Mouse (Mus musculus) embryonic facial prominence, embryonic 15.5 days (tissue): ENCODE results near the gene Dync2li1. TPM values are rescaled to one million over a fixed set of nuclear protein-coding genes. Genes with fewer than 3 reads are reported as not detected.
A peak's percentile ranks its signal among the peaks of the same experiment; 100 is the strongest.

Experiments used
- ATAC-seq: fragments of 200-750 bp; cut with Nextera tagmentation; 2 replicates; pipeline ENCODE4 v1.8.0; 2017; ENCODE audit warnings: low read depth, moderate TSS enrichment; ENCODE audit not compliant: insufficient number of reproducible peaks, low FRiP score, low TSS enrichment
- H3K27ac ChIP-seq: fragments of 300-500 bp; sonication (generic); replicated peaks from 2 replicates; pipeline ENCODE4 v1.5.1; 2015; ENCODE audit warnings: mild to moderate bottlenecking, inconsistent platforms
- H3K27me3 ChIP-seq: fragments of 300-500 bp; sonication (generic); 2 replicates; pipeline ENCODE4 v1.6.1; 2015; ENCODE audit warnings: inconsistent platforms
- H3K36me3 ChIP-seq: fragments of 300-500 bp; sonication (generic); 2 replicates; pipeline ENCODE4 v1.6.1; 2015; ENCODE audit warnings: mild to moderate bottlenecking, inconsistent platforms
- H3K4me1 ChIP-seq: fragments of 300-500 bp; sonication (generic); 2 replicates; pipeline ENCODE4 v1.6.1; 2015; ENCODE audit warnings: inconsistent platforms
- H3K4me2 ChIP-seq: fragments of 300-500 bp; sonication (generic); replicated peaks from 2 replicates; pipeline ENCODE4 v1.6.1; 2015; ENCODE audit warnings: mild to moderate bottlenecking, inconsistent platforms
- H3K4me3 ChIP-seq: fragments of 300-500 bp; sonication (generic); replicated peaks from 2 replicates; pipeline ENCODE4 v1.5.1; 2015; ENCODE audit warnings: mild to moderate bottlenecking, inconsistent platforms
- H3K9ac ChIP-seq: fragments of 300-500 bp; sonication (generic); 2 replicates; pipeline ENCODE4 v1.6.1; 2015; ENCODE audit warnings: inconsistent platforms
- H3K9me3 ChIP-seq: fragments of 300-500 bp; sonication (generic); replicated peaks from 2 replicates; pipeline ENCODE4 v1.6.1; 2016; ENCODE audit warnings: inconsistent platforms
- WGBS: fragments of 180-500 bp; shearing (Covaris S2); methylation state at CpG from one replicate; pipeline ENCODE4 v1.1.7; 2015; 5-methylcytosine and 5-hydroxymethylcytosine counted together
- polyA plus RNA-seq: library from polyadenylated mRNA; unstranded; fragments of >200 nt; fragmentation: Nextera tagmentation; extraction: Ambion mirVana; gene quantifications from 2 replicates; pipeline ENCODE4 v1.2.1, GENCODE M21; 2015

Gene Dync2li1
- polyA plus RNA-seq: 35.3 and 39.7 TPM in 2 replicates

DNA sequence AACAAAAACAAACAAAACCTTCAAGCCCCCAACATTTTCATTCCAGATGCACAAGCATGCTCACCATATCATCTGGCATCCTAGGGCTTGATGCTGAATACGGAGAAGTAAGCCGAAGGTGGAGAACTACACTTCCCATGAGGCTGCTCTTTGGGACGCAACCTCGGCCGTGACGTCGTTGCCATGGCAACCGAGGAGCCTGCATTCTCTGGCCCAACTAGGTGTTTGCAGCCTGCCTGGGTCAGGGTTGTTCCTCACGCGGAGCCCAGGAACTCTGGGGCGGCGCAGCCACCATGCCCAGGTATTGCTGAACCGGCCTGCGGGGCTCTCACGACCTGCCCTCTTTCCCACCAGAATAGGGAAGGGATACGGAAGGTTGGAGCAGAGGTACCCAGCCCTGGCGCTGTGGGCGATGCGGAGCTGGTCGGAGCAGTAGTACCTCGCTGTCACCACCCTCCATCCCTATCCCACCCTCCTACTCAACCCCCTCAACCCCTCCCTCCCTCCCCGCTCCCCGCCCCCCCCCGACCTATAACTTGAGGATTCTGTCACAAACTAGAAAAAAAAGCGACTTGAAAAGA is at the start of gene Dync2li1:
Gene Dync2li1 (plus strand): TSS at position 221 of the 581 bp plus-strand sequence.
- H3K9ac ChIP-seq: peak within 1 kb of the TSS; percentile 23
- peak within 1 kb of the TSS; percentile 62 for H3K4me3 ChIP-seq
- no peaks in the 10 kb centered on the region for H3K36me3 ChIP-seq
- H3K27ac ChIP-seq: peak within 1 kb of the TSS; percentile 68
- whole genome bisulfite sequencing: under 1% methylated on average over 25 of the region's 25 CpGs
- peak within 1 kb of the TSS; percentile 78 for H3K4me2 ChIP-seq
- H3K4me1 ChIP-seq: peaks cover 19% of the 10 kb centered on the region
- ATAC-seq: peak; percentile 90
- H3K9me3 ChIP-seq: no peaks in the 10 kb centered on the region
- no peaks in the 10 kb centered on the region for H3K27me3 ChIP-seq

DNA sequence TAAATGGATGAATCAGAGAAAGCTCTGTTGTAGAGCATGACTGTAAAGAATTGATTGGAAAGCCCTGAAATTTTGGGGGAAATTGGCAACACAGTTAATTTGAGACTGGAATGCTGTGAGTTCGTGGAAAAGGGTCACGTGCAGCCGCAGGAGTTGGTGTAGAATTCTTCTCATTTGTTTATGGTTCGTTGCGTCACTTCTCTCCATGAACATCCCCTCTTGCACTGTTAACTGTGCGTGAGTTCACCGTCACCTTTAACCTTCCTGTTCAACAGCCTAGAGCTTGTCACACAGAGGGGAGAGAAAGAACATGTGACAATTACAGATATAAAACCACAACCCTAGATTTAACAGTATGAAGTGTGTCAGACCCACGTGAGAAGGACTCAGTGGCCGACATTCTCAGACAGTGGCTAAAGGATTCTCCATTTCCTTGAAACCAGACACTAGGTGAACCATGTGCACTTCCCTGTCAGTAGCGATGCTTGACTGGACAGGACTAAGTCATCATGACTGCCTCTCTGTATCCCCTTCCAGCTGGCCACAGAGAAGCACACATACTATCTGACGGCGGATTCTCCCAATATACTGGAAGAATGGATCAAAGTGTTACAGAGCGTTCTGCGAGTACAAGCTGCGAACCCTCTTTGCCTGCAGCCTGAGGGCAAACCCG is 49.5 kb upstream of the Dync2li1 start:
- peaks cover 21% of the 10 kb centered on the region for H3K4me1 ChIP-seq
- no peaks in the 10 kb centered on the region for H3K27me3 ChIP-seq
- H3K9ac ChIP-seq: no peak overlapping the region
- H3K9me3 ChIP-seq: no peaks in the 10 kb centered on the region
- no peak overlapping the region for H3K4me2 ChIP-seq
- 54% methylated on average over 16 of the region's 16 CpGs for WGBS
- no peak overlapping the region for H3K27ac ChIP-seq
- ATAC-seq: no peak
- H3K4me3 ChIP-seq: no peak overlapping the region
- H3K36me3 ChIP-seq: 0 out of 2 replicates have a peak, but pooled peaks cover 12% of the 10 kb centered on the region

DNA sequence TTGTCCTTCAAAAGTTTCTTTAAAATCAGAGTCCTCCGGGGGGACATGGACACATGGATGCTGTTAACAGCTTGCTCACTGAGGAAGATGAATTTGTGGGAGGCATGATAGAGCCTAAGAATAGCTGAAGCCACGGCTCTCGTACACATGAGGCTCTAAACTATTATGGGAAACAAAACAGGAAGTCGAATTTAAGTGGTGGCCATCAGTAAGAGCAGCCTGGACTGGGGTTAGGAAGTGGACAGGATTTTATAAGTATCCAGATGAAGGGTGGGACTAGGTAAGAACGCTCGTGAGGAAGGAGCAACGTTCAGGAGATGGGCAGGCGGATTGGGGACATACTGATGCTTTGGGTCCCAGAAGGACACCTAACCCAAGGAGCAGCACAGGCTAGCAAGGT is 47.0 kb upstream of the Dync2li1 start:
- no peak overlapping the region for H3K4me3 ChIP-seq
- no peak for ATAC-seq
- peaks cover 26% of the 10 kb centered on the region for H3K4me1 ChIP-seq
- no peak overlapping the region for H3K9ac ChIP-seq
- H3K9me3 ChIP-seq: no peaks in the 10 kb centered on the region
- WGBS: 68% methylated on average over 8 of the region's 8 CpGs
- no peak overlapping the region for H3K4me2 ChIP-seq
- H3K27ac ChIP-seq: 0 out of 2 replicates have a peak overlapping the region, but pooled peaks have one; percentile 6
- H3K27me3 ChIP-seq: no peaks in the 10 kb centered on the region
- 0 out of 2 replicates have a peak, but pooled peaks cover 12% of the 10 kb centered on the region for H3K36me3 ChIP-seq

DNA sequence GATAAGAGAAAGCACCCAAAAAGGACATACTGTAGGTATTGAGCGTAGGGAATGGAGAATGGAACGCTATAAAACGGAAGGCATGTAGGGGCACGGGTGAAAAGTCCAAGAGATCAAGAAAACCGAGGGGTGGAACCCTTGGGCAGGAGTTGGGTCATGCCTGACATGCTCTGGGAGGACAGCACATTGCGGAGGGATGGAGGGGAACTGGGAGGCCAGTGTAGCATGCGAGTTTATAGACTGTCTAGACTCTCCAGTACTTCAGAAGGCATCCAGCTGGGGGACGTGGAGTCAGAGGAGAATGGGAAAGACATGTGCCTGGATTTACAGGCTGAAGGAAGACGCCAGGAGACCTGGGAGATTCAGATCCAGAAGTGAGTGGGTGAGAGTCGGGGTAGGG is 46.5 kb upstream of the Dync2li1 start:
- WGBS: 76% methylated on average over 10 of the region's 10 CpGs
- no peak overlapping the region for H3K4me3 ChIP-seq
- no peaks in the 10 kb centered on the region for H3K9me3 ChIP-seq
- no peak overlapping the region for H3K4me2 ChIP-seq
- 0 out of 2 replicates have a peak, but pooled peaks cover 12% of the 10 kb centered on the region for H3K36me3 ChIP-seq
- ATAC-seq: no peak
- H3K4me1 ChIP-seq: peaks cover 30% of the 10 kb centered on the region
- no peaks in the 10 kb centered on the region for H3K27me3 ChIP-seq
- H3K9ac ChIP-seq: no peak overlapping the region
- H3K27ac ChIP-seq: 0 out of 2 replicates have a peak overlapping the region, but pooled peaks have one; percentile 6

DNA sequence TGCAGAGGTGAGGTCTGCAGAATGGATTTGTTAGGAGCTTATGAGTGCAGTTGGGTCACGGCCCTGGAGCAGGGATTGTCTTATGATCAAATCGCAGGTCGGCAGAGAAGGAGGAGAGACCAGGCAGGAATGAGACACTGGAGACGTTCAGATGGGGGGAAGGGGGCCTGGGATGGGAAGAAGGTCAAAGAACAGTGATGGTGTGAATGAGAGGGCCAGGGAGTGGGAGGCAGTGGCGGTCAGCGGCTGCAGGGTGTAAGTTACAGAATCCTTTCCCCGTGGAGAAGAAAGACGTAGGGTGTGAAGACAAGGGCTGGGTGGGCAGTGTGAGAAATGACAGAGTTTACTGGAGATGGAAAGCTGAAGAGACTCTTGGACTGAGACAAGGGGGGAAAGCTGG is 45.5 kb upstream of the Dync2li1 start:
- 52% methylated on average over 8 of the region's 8 CpGs for WGBS
- ATAC-seq: no peak
- H3K27ac ChIP-seq: peak overlapping the region; percentile 58

DNA sequence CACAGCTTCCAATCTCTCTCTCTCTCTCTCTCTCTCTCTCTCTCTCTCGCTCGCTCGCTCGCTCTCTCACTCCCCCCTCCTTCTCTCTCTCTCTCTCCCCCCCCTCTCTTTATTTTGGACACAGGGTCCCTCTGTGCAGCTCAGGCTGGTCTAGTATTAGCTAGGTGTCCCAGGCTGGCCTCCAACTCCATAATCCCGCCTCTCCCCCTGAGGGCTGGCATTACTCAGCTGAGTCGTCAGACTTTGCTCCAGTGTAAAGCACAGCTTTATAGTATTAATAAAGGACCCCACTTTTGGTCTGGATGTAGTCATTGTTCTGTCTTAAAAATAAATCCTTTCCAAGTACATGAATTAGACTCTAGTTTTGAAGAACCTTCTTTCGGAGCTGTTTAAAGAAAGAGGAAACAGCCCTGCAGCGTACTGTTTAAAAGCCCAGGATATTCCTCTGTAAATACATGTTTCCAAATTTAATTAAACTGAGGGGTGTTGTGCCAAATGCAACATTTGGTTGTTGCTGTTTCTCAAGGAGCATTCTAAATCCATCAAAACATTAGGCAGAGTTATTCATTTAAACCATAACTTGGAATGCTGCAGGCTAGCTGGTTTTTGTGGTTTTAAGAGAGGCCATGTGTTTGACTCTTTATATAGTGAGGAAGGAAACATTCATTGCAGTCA is 44.4 kb upstream of the Dync2li1 start:
- H3K4me3 ChIP-seq: no peak overlapping the region
- peaks cover 37% of the 10 kb centered on the region for H3K4me1 ChIP-seq
- H3K4me2 ChIP-seq: no peak overlapping the region
- H3K9ac ChIP-seq: no peak overlapping the region
- ATAC-seq: peak; percentile 55; the same call in 1 of the 2 replicates
- H3K27ac ChIP-seq: peak overlapping the region; percentile 85
- 0 out of 2 replicates have a peak, but pooled peaks cover 12% of the 10 kb centered on the region for H3K36me3 ChIP-seq
- 40% methylated on average over 8 of the region's 8 CpGs for WGBS
- H3K27me3 ChIP-seq: no peaks in the 10 kb centered on the region
- H3K9me3 ChIP-seq: no peaks in the 10 kb centered on the region

More for the DNA sequence above, 45.5 kb upstream of the Dync2li1 start:
- peaks cover 37% of the 10 kb centered on the region for H3K4me1 ChIP-seq
- no peaks in the 10 kb centered on the region for H3K27me3 ChIP-seq
- H3K9ac ChIP-seq: no peak overlapping the region
- H3K4me3 ChIP-seq: no peak overlapping the region
- H3K36me3 ChIP-seq: 0 out of 2 replicates have a peak, but pooled peaks cover 12% of the 10 kb centered on the region
- no peak overlapping the region for H3K4me2 ChIP-seq
- H3K9me3 ChIP-seq: no peaks in the 10 kb centered on the region

DNA sequence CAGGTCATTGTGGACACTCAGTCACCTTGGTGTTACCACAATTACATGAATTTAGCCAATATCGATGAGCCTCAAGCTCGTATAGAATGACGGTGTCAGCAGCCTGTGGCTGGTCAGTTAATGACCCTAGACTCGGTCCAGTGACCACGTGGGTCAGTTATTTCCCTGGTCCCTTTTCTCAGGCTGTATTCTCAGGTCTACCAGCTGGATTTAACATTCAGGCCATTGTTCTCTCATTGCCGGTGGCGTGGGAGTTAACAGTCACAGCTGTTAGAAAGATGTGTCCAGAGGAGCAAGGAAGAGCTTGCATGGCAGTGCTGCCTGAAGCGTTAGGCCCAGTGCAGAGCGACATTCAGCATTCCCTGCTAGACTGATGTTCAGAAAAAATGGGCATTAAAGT is 42.2 kb upstream of the Dync2li1 start:
- Histone ChIP-seq H3K4me3 (no peak overlapping the region), H3K9ac (no peak overlapping the region), H3K27me3 (no peaks in the 10 kb centered on the region), H3K4me2 (no peak overlapping the region), H3K27ac (0 out of 2 replicates have a peak overlapping the region, but pooled peaks have one; percentile 41), H3K4me1 (peaks cover 37% of the 10 kb centered on the region), H3K9me3 (no peaks in the 10 kb centered on the region), H3K36me3 (peaks cover 3% of the 10 kb centered on the region; the same call in 1 of the 2 replicates)
- 55% methylated on average over 9 of the region's 9 CpGs for WGBS
- ATAC-seq: no peak

DNA sequence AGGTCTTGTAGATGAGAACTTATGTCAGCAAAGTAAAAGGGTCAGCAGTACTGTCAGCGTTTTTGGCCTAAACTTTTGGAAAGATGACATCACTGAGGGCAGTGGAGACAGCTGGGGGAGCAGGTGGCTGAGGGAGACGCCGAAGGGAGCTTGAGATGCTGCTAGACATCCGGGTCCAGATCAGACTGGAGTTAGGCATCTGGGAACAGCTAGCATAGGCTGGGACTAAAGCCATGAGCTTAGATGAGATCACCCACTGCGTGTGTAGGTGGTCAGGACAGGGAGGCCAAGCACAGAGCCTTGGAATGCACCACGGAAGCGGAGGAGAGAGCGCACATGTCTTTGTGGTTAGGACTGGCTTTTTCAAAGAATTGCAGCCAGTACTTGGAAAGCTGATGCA is 41.2 kb upstream of the Dync2li1 start:
- ATAC-seq: peak; percentile 83; the same call in 1 of the 2 replicates
- Histone ChIP-seq H3K27ac (peak overlapping the region; percentile 0; the same call in 1 of the 2 replicates), H3K36me3 (peaks cover 13% of the 10 kb centered on the region; the same call in 1 of the 2 replicates), H3K4me2 (no peak overlapping the region), H3K27me3 (no peaks in the 10 kb centered on the region), H3K4me1 (peaks cover 28% of the 10 kb centered on the region), H3K9me3 (no peaks in the 10 kb centered on the region), H3K9ac (no peak overlapping the region), H3K4me3 (no peak overlapping the region)
- 50% methylated on average over 8 of the region's 8 CpGs for WGBS

DNA sequence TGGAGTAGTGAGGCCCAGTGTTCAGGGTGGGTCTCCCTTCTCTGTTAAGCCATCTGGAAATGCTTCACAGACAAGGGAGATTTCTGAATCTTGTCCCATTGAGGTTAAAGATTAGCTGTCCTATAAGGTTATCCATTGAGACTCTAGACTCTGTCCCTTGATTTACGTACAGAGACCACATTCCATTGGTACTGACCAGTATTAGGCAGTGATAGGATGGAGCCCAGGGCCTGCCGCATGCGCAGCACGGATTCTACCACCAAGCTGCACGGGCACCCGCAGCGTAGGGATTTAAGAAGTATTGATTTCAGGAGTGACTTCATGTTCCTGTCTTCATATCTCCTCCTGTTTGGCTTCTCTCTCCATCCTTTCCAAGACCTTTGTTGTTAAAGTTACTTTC is 36.2 kb upstream of the Dync2li1 start:
- H3K4me1 ChIP-seq: peaks cover 4% of the 10 kb centered on the region
- no peaks in the 10 kb centered on the region for H3K27me3 ChIP-seq
- no peak overlapping the region for H3K9ac ChIP-seq
- no peak for ATAC-seq
- H3K27ac ChIP-seq: no peak overlapping the region
- no peaks in the 10 kb centered on the region for H3K9me3 ChIP-seq
- peaks cover 44% of the 10 kb centered on the region for H3K36me3 ChIP-seq
- no peak overlapping the region for H3K4me3 ChIP-seq
- H3K4me2 ChIP-seq: no peak overlapping the region
- WGBS: 94% methylated on average over 7 of the region's 7 CpGs

DNA sequence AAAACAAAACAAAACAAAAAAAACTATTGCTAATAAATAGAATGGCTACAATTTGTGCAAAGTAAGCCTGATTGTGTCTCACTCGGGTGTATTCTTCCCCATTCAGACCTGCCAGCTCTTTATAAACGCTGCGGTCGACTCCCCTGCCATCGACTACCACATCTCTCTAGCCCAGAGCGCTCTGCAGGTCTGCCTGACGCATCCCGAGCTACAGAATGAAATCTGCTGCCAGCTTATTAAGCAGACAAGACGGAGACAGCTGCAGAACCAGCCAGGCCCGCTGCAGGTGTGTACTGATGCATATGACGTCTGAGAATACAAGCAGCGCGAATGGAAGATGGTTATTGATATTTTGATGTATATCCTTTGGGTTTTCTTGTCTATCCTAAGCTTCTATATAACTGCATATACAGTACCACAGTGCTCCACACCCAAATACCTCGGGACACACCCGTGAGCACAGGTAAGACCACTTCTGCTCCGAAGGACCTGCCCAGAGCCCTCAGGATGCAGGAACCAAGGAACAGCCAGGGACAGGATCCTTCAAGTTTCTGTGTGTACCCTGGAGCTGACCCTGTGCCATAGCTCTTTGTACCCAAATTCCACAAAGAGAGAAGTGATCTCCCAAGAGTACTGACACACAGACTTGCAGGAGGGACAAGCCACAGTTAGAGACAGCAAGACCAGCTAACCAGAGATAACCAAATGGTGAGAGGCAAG is 34.7 kb upstream of the Dync2li1 start:
- Histone ChIP-seq H3K9ac (no peak overlapping the region), H3K9me3 (no peaks in the 10 kb centered on the region), H3K4me2 (no peak overlapping the region), H3K27me3 (no peaks in the 10 kb centered on the region), H3K27ac (no peak overlapping the region), H3K4me1 (peaks cover 7% of the 10 kb centered on the region), H3K4me3 (no peak overlapping the region), H3K36me3 (peaks cover 44% of the 10 kb centered on the region)
- ATAC-seq: no peak
- WGBS: 85% methylated on average over 16 of the region's 16 CpGs
